Mouse (Mus musculus) CD4-positive naive resting alpha-beta T cell, adult 76 days (primary cell): ENCODE measurements around the gene Plcd4. TPM values are rescaled to one million over a fixed set of nuclear protein-coding genes. Genes with fewer than 3 reads are reported as not detected.

ENCODE experiments used
- total RNA-seq: library from RNA; stranded (reverse); gene quantifications from one replicate; pipeline ENCODE4 v1.2.4, GENCODE M21; 2023

Gene Plcd4
- total RNA-seq, result 0.88 TPM

GRCm38 (mm10) chr1:74542451-74542961 is at the start of gene Plcd4:
Plcd4 (plus strand) TSS chr1:74542888.

GRCm38 (mm10) chr1:74505721-74506464 is 36.8 kb upstream of the Plcd4 start, which contains the start of gene Cnot9:
Cnot9 (plus strand) TSS chr1:74506058.

DNA sequence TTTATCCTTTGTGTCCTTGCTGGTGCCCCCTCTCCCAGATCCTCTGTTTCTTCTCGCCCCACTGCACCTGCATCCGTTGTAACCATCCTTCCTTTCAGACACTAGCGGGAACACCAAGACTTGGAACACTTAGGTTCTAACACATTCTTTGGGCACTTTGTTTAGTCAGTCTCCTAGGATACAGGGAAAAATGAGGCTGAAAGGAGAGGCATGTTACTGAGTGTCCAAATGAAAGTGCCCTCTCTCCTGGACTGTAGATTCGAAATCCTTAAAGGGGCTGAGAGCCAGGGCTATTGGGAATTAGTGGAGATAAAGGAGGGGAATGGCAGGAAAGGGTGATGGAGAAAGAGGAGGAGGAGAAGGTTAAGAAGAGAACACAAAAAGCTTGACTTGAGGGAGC is 1.5 kb downstream of the Plcd4 start, which contains the start of gene Usp37:
Gene Usp37 (minus strand): TSS at position 101 of the 400 bp plus-strand sequence.

DNA sequence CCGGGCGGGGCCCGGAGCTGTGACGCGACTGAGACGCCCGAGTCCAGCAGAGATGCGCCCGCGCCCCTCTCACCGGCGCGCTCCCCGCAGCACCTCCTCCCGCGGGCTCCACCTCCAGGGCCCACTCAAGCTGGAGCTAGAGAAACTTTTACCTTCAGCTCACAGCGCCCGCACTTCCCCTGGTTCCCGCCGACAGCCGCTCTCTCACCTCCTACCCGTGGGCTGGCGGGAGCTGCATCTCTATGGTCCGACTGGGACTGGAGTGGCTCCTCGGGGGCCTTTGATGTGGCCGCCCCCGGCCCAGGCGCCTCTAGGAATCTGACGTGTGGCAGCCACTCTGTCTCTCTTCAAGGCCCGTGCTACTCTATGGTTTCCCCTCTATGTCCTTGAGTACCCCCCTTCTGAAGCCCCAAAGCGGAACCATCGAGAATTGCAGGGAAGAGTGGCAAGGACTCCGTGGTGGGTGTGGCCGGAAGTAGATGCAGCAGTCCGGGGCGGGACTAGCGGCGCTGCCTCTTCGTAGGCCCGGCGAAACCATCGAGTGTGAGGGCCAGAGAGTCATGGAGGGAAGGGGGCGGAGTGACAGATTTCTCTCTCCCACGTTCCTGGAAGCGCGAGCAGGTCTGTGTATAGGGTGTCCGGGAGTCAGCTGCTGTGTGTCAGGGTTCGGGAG is 45.2 kb downstream of the Plcd4 start, which contains the start of the genes Zfp142 and Bcs1l:
Gene Zfp142 (minus strand): TSS at position 474 of the 673 bp plus-strand sequence.
Gene Bcs1l (plus strand): TSS at position 517 of the 673 bp plus-strand sequence.

GRCm38 (mm10) chr1:74601267-74601962 is 58.7 kb downstream of the Plcd4 start, which contains the start of the genes Rnf25 and Stk36:
Rnf25 (minus strand) TSS chr1:74601397.
Stk36 (plus strand) TSS chr1:74601445.

Other genes with a start within 250 kb of the Plcd4 start
- gene Tmbim1, start 237.3 kb upstream of the Plcd4 start, total RNA-seq, result 0.91 TPM
- gene Catip, start 180.8 kb upstream of the Plcd4 start, total RNA-seq, result not detected
- 3.2 TPM for gene Slc11a1, start 167.7 kb upstream of the Plcd4 start, total RNA-seq
- gene Ctdsp1, start 151.4 kb upstream of the Plcd4 start, total RNA-seq, result 93.9 TPM
- gene Vil1, start 133.5 kb upstream of the Plcd4 start, total RNA-seq, result 2.2 TPM
- 27.1 TPM for gene Cnot9, start 36.8 kb upstream of the Plcd4 start, total RNA-seq
- gene Usp37, start 1.4 kb downstream of the Plcd4 start, total RNA-seq, result 33.8 TPM
- gene Zfp142, start 45.4 kb downstream of the Plcd4 start, total RNA-seq, result 45.9 TPM
- gene Bcs1l, start 45.4 kb downstream of the Plcd4 start, total RNA-seq, result 6.5 TPM
- 31.7 TPM for gene Rnf25, start 58.5 kb downstream of the Plcd4 start, total RNA-seq
- gene Stk36, start 58.6 kb downstream of the Plcd4 start, total RNA-seq, result not detected
- 54.8 TPM for gene Ttll4, start 118.9 kb downstream of the Plcd4 start, total RNA-seq
- gene Cyp27a1, start 170.7 kb downstream of the Plcd4 start, total RNA-seq, result 3.5 TPM
- not detected for gene Prkag3, start 206.3 kb downstream of the Plcd4 start, total RNA-seq
- gene Wnt6, start 229.0 kb downstream of the Plcd4 start, total RNA-seq, result not detected
- 0.62 TPM for gene Wnt10a, start 248.6 kb downstream of the Plcd4 start, total RNA-seq